Mouse (Mus musculus): ENCODE results near the gene Trem1.

The Trem1 gene

GRCm38 (mm10) chr17:48232518-48232917 is at the start of gene Trem1:
Trem1 (plus strand) TSS chr17:48232768.
- no peak for DNase-seq

GRCm38 (mm10) chr17:48185252-48185651 is 47.3 kb upstream of the Trem1 start:
- DNase-seq = no peak

GRCm38 (mm10) chr17:48192366-48192765 is 40.2 kb upstream of the Trem1 start:
- DNase-seq = no peak

- peak; percentile 0 for DNase-seq
Measured at GRCm38 (mm10) chr17:48203086-48203485, 29.5 kb upstream of the Trem1 start.

GRCm38 (mm10) chr17:48212596-48212995 is 20.0 kb upstream of the Trem1 start:
- DNase-seq = no peak

- no peak for DNase-seq
Measured at GRCm38 (mm10) chr17:48213511-48213910, 19.1 kb upstream of the Trem1 start.

- DNase-seq = no peak
Measured at GRCm38 (mm10) chr17:48215429-48215828, 17.1 kb upstream of the Trem1 start.

- no peak for DNase-seq
Measured at GRCm38 (mm10) chr17:48230680-48231079, 1.9 kb upstream of the Trem1 start.

GRCm38 (mm10) chr17:48233789-48234188 is 1.2 kb downstream of the Trem1 start:
- DNase-seq = no peak

- no peak for DNase-seq
Measured at GRCm38 (mm10) chr17:48234550-48234949, 2.0 kb downstream of the Trem1 start.

GRCm38 (mm10) chr17:48235773-48236370 is 3.3 kb downstream of the Trem1 start:
- no peak for DNase-seq

- DNase-seq = no peak
Measured at GRCm38 (mm10) chr17:48237621-48238020, 5.1 kb downstream of the Trem1 start.

GRCm38 (mm10) chr17:48247221-48247928 is 14.8 kb downstream of the Trem1 start, which contains the start of gene Trem3:
Trem3 (plus strand) TSS chr17:48247777.
- DNase-seq = no peak

- DNase-seq = no peak
Measured at GRCm38 (mm10) chr17:48249039-48249438, 16.5 kb downstream of the Trem1 start.

- no peak for DNase-seq
Measured at GRCm38 (mm10) chr17:48249501-48249900, 16.9 kb downstream of the Trem1 start.

GRCm38 (mm10) chr17:48250631-48251030 is 18.1 kb downstream of the Trem1 start:
- DNase-seq = no peak

- no peak for DNase-seq
Measured at GRCm38 (mm10) chr17:48256575-48256974, 24.0 kb downstream of the Trem1 start.

GRCm38 (mm10) chr17:48261868-48262267 is 29.3 kb downstream of the Trem1 start:
- no peak for DNase-seq

- DNase-seq = no peak
Measured at GRCm38 (mm10) chr17:48263741-48264362, 31.3 kb downstream of the Trem1 start, which contains the start of gene Treml4. Treml4 (plus strand) TSS chr17:48264295.

GRCm38 (mm10) chr17:48264662-48265061 is 32.1 kb downstream of the Trem1 start:
- no peak for DNase-seq

- no peak for DNase-seq
Measured at GRCm38 (mm10) chr17:48266138-48266537, 33.6 kb downstream of the Trem1 start.

- DNase-seq = no peak
Measured at GRCm38 (mm10) chr17:48266610-48267304, 34.2 kb downstream of the Trem1 start.

GRCm38 (mm10) chr17:48267591-48267990 is 35.0 kb downstream of the Trem1 start:
- no peak for DNase-seq
